Mouse (Mus musculus) macrophage (primary cell): ENCODE data around the gene Bckdha. TPM values are rescaled to one million over a fixed set of nuclear protein-coding genes. Genes with fewer than 3 reads are reported as not detected.

Experiments
- H3K27ac ChIP-seq: fragments of 350-480 bp; formaldehyde crosslinking; 2 replicates; pipeline ENCODE4 v1.9.0; 2021
- H3K36me3 ChIP-seq: fragments of 350-480 bp; formaldehyde crosslinking; 2 replicates; pipeline ENCODE4 v1.9.0; 2021; ENCODE audit errors: inconsistent target
- H3K4me3 ChIP-seq: fragments of 350-480 bp; formaldehyde crosslinking; 2 replicates; pipeline ENCODE4 v1.9.0; 2021; ENCODE audit errors: inconsistent target
- H3K79me2 ChIP-seq: fragments of 350-480 bp; formaldehyde crosslinking; 2 replicates; pipeline ENCODE4 v1.9.0; 2021; ENCODE audit errors: inconsistent target
- WGBS: methylation state at CpG from one replicate; pipeline ENCODE4 v1.1.7; 2026; ENCODE audit warnings: inconsistent platforms; ENCODE audit not compliant: missing documents; 5-methylcytosine and 5-hydroxymethylcytosine counted together
- polyA plus RNA-seq: library from polyadenylated mRNA; stranded (reverse); fragments of 250-400 nt; gene quantifications from 3 replicates; pipeline ENCODE4 v1.2.4, GENCODE M21; 2018; ENCODE audit warnings: inconsistent platforms

The Bckdha gene
- polyA plus RNA-seq, 1 experiment from 2014 or later, result 16.8 TPM

- Histone ChIP-seq H3K27ac (peak overlapping the region; percentile 91), H3K36me3 (peaks cover 13% of the 10 kb centered on the region; the same call in 1 of the 2 replicates), H3K4me3 (peak overlapping the region; percentile 81), H3K79me2 (peaks cover 68% of the 10 kb centered on the region)
- under 1% methylated on average over 47 of the region's 47 CpGs for WGBS
Measured at GRCm38 (mm10) chr7:25687811-25688401, 29.1 kb upstream of the Bckdha start.

GRCm38 (mm10) chr7:25686680-25687531, 28.1 kb upstream of the Bckdha start, which contains the start of gene Tgfb1:
Gene Tgfb1 (plus strand): TSS chr7:25687002.
- Histone ChIP-seq H3K27ac (peak within 1 kb of the TSS; percentile 91), H3K4me3 (peak within 1 kb of the TSS; percentile 81), H3K36me3 (peaks cover 3% of the 10 kb centered on the region; the same call in 1 of the 2 replicates), H3K79me2 (peaks cover 64% of the 10 kb centered on the region)
- WGBS, result 2% methylated on average over 46 of the region's 69 CpGs

- Histone ChIP-seq H3K27ac (peak overlapping the region; percentile 13; the same call in 1 of the 2 replicates), H3K4me3 (no peak overlapping the region; the same call in 1 of the 2 replicates), H3K36me3 (no peaks in the 10 kb centered on the region), H3K79me2 (peaks cover 62% of the 10 kb centered on the region)
- WGBS, result 83% methylated on average over 21 of the region's 21 CpGs
Measured at GRCm38 (mm10) chr7:25685926-25686470, 27.2 kb upstream of the Bckdha start.

GRCm38 (mm10) chr7:25684659-25685058, 25.9 kb upstream of the Bckdha start:
- Histone ChIP-seq H3K4me3 (no peak overlapping the region), H3K79me2 (peaks cover 48% of the 10 kb centered on the region), H3K27ac (peak overlapping the region; percentile 93), H3K36me3 (no peaks in the 10 kb centered on the region)
- WGBS, result 91% methylated on average over 6 of the region's 6 CpGs

GRCm38 (mm10) chr7:25683474-25684180, 24.8 kb upstream of the Bckdha start:
- H3K79me2 ChIP-seq, result peaks cover 39% of the 10 kb centered on the region
- H3K4me3 ChIP-seq, result peak overlapping the region; percentile 6; the same call in 1 of the 2 replicates
- no peaks in the 10 kb centered on the region for H3K36me3 ChIP-seq
- peak overlapping the region; percentile 93 for H3K27ac ChIP-seq
- WGBS, result 9% methylated on average over 7 of the region's 7 CpGs

- WGBS, result 10% methylated on average over 13 of the region's 15 CpGs
Measured at GRCm38 (mm10) chr7:25681341-25682231, 22.8 kb upstream of the Bckdha start.

GRCm38 (mm10) chr7:25680514-25681258, 21.9 kb upstream of the Bckdha start, which contains the start of gene B9d2:
Gene B9d2 (plus strand): TSS chr7:25680780.
- peak within 1 kb of the TSS; percentile 93 for H3K27ac ChIP-seq
- no peaks in the 10 kb centered on the region for H3K36me3 ChIP-seq
- peaks cover 22% of the 10 kb centered on the region; the same call in 1 of the 2 replicates for H3K79me2 ChIP-seq
- H3K4me3 ChIP-seq, result peak within 1 kb of the TSS; percentile 66
- under 1% methylated on average over 46 of the region's 46 CpGs for WGBS

More at GRCm38 (mm10) chr7:25681341-25682231, 22.8 kb upstream of the Bckdha start:
- no peaks in the 10 kb centered on the region for H3K36me3 ChIP-seq
- peaks cover 25% of the 10 kb centered on the region; the same call in 1 of the 2 replicates for H3K79me2 ChIP-seq
- H3K27ac ChIP-seq, result peak overlapping the region; percentile 93
- H3K4me3 ChIP-seq, result peak overlapping the region; percentile 66

- peak overlapping the region; percentile 66 for H3K4me3 ChIP-seq
- WGBS, result 0% methylated on average over 6 of the region's 6 CpGs
Measured at GRCm38 (mm10) chr7:25679971-25680370, 21.2 kb upstream of the Bckdha start.

GRCm38 (mm10) chr7:25677013-25677412, 18.2 kb upstream of the Bckdha start:
- H3K4me3 ChIP-seq, result no peak overlapping the region
- no peak overlapping the region for H3K27ac ChIP-seq
- H3K79me2 ChIP-seq, result peaks cover 8% of the 10 kb centered on the region; the same call in 1 of the 2 replicates
- 94% methylated on average over 7 of the region's 7 CpGs for WGBS
- H3K36me3 ChIP-seq, result no peaks in the 10 kb centered on the region

More at GRCm38 (mm10) chr7:25679971-25680370, 21.2 kb upstream of the Bckdha start:
- Histone ChIP-seq H3K27ac (peak overlapping the region; percentile 93), H3K36me3 (no peaks in the 10 kb centered on the region), H3K79me2 (peaks cover 15% of the 10 kb centered on the region; the same call in 1 of the 2 replicates)

GRCm38 (mm10) chr7:25676085-25676781, 17.5 kb upstream of the Bckdha start:
- H3K79me2 ChIP-seq, result peaks cover under 1% of the 10 kb centered on the region; the same call in 1 of the 2 replicates
- H3K36me3 ChIP-seq, result no peaks in the 10 kb centered on the region
- H3K4me3 ChIP-seq, result no peak overlapping the region
- H3K27ac ChIP-seq, result no peak overlapping the region
- 94% methylated on average over 15 of the region's 15 CpGs for WGBS

GRCm38 (mm10) chr7:25675405-25675804, 16.6 kb upstream of the Bckdha start:
- WGBS, result 77% methylated on average over 6 of the region's 6 CpGs
- Histone ChIP-seq H3K36me3 (no peaks in the 10 kb centered on the region), H3K4me3 (no peak overlapping the region), H3K79me2 (no peaks in the 10 kb centered on the region), H3K27ac (no peak overlapping the region)

- no peak within 1 kb of the TSS for H3K4me3 ChIP-seq
- no peaks in the 10 kb centered on the region for H3K36me3 ChIP-seq
- no peaks in the 10 kb centered on the region for H3K79me2 ChIP-seq
- H3K27ac ChIP-seq, result no peak within 1 kb of the TSS
- 4% methylated on average over 29 of the region's 29 CpGs for WGBS
Measured at GRCm38 (mm10) chr7:25674719-25675300, 16.0 kb upstream of the Bckdha start, which contains the start of gene Tmem91. Gene Tmem91 (minus strand): TSS chr7:25675166.
